Mouse (Mus musculus) 416B (cell line): ENCODE results near the gene Tgfbr3.

ENCODE experiments used
- DNase-seq: peaks from one replicate; pipeline ENCODE4 v3.0.0; 2011; ENCODE audit warnings: low read depth

The Tgfbr3 gene

DNA sequence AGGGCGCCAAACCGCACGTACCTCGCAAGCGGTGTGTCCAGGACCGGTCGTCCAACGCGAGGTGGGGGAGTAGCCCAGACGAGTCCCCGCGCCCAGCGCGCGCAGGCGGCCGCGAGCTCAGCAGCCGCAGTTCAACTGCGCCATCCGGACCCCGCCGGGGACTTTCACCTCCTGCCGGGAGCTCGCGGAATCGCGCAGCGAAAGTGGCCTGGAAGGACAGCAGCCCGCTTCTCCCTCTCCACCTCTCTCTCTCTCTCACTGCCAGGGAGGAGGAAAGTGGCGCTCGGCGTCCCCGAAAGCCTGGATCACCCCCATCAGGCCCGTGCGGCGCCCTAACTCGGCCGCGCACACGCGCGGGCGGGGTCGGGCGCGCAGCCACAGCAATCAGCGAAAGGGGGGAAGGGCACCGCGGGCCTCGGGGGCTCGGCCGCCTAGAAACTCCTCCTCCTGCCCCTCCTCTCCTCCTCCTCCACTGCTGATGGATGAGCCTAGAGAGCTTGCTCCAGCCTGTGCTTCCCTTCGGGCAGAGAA lies at the start of gene Tgfbr3:
Gene Tgfbr3, minus strand, starts transcription at position 396 of the 531 bp plus-strand sequence.
- peak; percentile 64 for DNase-seq

DNA sequence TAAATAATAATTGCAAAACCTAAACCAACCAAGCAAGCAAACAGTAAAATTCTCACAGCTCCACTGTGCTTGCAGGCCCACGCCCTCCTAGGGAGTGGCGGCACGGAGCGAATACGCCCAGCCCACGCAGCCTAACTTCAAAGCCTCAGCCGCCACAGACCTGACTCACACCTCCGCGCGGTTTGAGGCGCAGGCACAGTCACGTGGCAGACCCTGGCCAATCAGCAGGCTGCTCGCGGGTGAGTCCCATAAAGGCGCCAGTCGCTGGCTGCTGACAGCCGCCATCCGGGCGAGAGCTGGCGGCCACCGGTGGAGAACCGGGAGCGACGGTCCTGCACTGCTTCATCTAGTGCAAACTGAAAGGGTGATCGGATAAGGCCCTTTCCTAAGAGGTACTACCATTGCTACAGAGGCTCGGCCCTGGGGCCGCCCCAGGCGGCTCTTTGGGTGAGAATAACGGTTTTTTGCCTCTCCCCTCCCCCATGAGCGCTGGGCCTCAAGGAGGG lies 41.5 kb upstream of the Tgfbr3 start, which contains the start of gene Brdt:
Gene Brdt, plus strand, starts transcription at position 244 of the 506 bp plus-strand sequence.
- no peak for DNase-seq

DNA sequence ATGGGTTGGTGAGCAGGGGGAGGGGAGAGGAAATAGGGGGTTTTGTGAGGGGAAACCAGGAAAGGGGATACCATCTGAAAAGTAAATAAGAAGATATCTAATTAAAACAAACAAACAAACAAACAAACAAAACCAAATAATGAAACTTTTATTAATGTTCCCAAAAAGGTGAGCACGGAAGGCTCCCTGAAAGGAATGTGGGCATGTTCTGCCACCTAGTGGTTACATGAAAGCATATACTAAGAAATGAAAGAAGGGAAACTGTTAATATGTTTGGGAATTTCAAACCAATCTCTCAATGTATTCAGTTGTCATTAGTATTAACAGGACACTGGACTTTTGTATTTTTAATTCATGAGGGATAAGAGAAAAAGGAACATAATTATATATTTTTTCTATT lies 31.3 kb upstream of the Tgfbr3 start:
- DNase-seq, result peak; percentile 53

DNA sequence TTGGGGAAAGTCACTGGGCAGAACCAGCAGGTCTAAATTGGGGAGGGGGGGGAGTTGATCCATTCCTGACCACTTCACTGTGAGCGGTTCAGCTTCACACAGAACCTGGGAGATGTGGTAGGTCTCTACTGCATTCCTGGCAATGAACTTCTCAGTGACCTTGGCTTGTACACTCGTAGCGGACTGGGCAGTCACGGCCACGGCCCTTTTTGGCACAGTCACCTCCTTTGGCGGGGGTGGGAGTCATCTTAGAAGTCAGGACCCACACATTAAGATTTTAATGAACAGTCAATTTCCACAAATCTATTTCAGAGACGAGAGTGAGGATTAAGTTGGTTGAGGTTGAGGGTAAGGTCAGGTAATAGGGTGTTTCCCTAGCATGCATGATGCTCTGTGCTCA lies 27.7 kb upstream of the Tgfbr3 start:
- no peak for DNase-seq

DNA sequence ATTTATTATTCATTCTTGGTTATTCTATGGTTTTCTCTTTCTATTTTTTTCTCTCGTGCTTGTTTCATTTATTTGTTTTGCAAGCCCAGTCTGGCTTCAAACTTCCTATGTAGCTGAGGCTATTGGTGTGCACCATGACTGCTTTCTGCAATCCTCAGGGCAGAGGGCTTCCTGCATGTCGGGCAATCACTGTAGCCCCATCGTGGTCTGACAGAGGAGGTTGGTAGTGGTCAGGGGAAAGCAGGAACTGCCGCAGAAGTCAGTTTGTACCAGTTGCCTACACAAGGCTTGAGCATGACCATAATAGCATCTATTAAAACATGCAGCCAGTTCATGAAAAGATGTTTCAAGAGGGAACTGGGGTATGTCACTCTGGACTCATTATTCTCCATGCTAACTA lies 18.0 kb upstream of the Tgfbr3 start:
- peak; percentile 16 for DNase-seq

DNA sequence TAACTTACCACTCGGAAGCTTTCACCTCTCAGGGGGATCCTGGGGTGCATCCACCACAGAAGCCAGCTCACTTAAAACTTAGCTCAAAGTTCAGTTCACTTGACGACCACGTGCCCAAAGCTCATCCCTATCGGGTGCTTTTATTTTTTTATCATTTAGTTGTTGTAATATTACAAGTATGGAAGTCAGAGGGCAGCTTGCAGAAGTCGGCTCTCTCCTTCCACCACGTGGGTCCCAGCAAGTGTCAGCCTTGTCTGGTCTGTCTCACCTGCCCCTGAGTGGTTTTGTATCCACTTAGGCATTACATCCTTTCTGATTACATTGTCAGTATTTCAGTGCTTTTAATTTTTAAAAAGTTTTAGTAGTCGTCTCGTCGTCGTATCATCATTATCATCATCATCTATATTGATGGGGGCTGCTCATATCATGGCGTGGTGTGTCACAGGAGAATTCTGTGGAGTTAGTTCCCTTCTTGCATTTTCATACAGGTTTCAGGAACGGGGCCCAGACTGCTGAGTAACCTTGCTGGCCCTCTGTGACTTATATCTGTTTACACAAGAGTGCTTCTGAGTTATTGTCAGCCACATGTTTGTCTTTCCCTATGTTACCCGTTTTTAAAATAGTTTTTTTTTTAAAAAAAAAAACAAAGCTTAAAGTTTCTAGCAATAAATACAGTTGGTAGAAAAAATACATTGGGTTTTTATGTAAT lies 14.8 kb upstream of the Tgfbr3 start:
- DNase-seq, result no peak

DNA sequence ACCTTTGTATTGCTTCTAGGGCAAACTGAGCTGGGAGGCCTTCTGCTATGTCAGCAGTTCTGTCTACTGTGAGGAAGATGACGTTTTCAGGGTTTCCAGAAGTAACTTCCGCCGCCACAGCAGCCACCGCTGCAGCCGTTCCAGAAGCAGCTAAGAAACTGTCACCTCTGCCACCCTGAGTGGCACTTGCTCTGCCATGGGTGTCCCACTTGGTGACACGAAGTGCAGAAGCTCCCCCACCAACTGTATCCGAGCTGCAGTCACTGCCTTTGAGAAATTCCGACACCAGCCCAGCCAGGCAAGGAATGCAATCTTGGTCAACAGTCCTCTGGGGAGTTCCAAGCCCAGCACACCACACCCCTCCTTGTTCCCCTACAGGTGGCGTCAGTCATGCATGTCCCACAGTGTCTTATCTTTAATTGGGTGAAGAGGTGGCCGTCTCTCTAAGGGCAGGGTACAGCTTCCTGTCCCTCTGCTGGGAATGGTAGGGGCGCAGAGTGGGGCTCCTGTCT lies 14.0 kb upstream of the Tgfbr3 start:
- DNase-seq, result no peak

DNA sequence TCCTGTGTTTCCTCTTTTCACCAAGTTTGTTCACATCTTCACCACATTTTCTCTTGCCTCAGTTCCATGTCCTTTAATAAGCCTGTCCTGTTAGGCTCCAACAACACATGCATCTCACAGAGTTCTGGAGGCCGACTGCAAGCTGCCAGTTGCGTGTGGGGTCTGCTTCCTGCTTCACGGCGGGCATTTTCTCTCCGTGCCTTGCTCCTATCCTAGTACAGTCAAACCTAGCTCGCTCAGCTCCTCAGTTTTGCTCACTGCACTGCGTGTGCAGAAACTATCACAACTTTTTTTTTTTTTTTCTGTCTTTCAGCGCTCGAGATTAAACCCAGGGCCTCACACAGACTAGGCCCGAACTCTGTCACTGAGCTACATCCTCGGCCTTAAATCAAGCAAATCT lies 9.4 kb upstream of the Tgfbr3 start:
- DNase-seq, result no peak

DNA sequence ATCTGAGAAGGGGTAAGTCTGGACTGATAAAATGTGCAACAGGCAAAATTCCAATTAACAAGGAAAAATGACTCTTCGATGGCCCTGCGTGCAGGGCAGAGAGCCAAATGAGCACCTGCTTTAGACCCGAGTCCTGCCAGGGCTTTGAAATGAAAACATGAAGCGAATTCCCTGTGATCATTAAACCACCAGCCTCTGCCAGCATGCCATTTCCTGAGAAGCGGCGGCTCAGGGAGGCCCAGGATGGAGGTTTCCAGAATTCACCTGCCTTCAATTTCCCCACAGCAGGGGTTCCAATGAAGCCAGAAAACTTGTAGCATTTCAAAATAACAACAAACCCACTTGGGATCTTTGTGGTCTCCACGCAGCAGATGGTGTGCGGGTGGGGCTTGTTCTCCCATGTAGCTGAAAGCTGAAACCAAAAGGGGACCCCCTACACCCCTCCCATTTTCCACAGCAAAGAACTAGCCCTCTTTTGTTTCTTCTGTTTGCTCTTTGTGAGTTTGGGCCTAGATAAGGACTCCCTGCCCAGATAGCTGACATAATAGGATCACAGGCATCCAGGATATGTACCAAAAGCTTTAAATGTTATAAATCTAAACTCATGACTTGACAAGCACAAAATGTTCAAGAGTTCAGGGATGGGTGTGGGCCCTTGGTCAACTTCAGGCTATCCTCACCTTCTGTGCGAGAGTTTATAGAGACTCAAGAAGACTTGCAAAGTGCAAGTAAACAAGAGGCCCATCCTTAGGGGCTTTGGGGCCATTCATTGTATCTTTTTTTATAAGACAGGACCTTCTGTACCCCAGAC lies 7.3 kb upstream of the Tgfbr3 start:
- DNase-seq, result no peak

DNA sequence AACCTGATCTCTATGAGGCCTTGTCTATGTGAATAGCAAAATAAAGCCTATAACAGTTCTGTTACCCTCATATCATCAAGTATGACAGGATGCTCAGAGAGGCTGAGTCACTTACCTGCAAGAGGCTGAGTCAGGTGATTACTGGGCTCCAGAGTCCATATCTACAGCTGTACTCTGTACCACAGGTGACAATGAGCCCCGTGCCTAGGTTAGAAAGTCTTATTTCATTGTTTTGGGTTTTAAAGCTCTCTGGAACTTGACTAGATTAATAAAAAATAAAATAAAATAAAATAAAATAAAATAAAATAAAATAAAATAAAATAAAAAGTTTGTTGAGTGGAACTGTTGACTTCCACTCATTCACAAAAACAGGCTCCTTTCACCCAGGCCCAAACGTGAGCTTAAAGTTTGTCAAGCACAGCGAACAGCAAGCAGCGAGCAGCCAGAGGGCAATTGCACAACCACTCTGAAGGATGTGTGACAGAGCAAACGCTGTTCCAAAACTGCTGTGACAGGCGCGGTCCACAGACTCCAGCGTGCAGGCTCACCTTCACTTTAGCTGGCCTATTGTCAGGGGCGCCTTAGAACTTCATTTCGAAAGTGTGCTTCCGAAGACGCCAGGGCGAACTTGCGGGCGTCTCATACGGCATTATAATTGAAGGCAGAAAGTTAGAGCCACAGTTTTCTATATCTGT lies 6.5 kb upstream of the Tgfbr3 start:
- peak; percentile 28 for DNase-seq

DNA sequence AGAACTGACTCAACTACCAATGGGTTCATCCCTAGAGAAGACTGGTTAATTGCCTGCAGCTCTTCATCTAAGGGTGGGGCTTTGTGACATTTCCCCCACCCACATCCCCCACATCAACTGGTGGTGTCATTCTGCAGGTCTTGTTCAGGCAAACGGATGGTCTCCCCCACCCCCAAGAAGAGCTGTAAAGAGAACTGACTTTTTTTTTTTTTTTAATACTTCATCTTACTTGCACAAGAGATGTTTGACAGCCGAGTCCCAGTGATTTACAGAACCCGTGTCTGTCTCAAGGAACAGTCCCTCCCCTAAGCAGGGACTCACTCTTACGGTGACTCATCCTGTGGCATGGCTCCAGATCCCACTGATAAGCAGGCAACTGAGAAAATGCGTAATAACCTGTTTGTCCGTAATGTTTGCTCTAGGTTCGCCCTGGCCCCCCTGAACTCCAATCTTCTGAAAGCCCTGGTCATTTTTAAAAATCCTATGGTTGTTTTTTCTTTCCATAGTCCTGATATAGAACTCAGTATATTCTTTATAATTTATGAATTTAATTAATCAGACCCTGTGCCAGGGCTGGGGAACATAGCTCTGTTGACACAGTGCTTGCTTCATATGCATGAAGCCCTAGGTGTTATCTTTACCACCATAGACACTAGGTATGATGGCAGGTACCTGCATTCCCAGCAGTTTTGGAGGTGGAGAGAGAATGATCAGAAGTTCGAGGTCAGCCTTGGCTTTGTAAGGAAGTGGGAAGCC lies 5.8 kb upstream of the Tgfbr3 start:
- peak; percentile 95 for DNase-seq

DNA sequence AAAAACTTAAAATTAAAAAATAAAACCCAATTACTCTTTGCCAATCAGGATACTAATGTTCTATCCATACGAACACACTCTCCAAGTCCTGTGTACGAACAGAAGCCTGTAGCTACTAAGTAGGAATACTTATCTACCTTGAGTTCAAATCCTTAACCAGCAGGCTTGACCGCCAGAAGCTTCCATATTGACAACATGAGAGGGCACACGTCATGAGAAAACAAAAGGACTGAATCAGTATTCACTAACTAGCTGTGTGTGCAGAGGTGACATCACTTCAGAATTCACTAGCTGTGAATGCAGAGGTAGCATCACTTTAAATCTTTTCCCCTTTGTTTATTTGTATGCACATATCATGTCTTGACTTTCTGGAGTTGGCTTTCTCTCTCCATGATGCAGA lies 4.6 kb upstream of the Tgfbr3 start:
- no peak for DNase-seq

DNA sequence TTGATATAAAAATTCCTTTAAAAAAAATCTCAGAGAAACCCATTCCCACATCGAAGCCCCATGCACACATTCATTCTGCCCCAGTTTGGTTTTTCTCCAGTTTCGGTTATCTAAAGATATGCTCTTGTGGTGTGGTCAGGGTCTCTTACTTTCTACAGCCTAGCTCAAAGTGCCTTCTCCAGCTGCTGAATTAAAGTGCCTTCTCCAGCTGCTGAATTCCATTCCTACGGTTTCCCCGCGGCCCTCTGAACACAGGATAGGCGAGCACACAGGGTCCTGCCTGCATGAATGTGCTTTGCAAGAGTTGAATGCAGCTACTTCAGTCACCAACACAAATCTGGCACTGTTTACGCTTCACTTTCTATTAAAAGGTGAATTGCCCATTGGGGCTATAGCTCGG lies 557 bp upstream of the Tgfbr3 start:
- no peak for DNase-seq

DNA sequence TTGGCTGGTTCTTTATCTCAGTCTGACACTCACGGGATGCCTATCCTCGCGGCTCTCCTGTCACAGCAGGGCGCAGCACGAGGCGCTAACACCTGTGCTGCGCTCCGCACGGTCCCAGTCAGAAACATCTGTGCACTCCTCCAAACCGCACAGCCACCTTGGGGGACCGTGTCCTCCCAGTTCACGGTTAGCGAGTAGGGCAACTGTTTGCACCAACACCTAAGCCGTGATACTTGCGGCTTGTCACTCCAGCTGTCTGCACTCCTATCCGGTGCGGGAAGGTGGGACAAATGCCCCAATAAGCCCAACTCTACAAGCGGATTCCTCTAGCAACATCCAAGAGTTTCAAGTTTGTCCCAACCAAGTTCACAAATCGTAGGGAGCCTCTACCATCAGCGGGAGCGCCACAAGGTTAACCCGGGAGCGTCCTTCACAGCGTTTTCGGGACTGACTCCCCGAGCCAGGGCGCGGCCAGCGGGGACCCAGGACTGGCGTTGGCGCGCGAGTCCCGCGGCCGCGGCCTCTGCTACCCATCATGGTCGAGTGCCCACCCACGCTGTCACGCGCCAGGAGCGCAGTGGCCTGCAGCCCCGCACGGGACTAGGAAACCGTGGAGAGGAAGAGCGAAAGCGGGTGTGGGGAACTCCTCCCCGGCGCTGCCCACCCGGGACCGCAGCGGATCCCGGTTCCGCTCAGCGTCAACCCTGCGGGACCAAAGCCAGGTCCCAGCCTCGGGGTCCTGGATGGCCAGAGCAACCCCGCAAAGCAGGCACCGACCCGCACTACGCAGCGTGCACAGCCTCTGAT lies 799 bp downstream of the Tgfbr3 start:
- DNase-seq, result peak; percentile 21

DNA sequence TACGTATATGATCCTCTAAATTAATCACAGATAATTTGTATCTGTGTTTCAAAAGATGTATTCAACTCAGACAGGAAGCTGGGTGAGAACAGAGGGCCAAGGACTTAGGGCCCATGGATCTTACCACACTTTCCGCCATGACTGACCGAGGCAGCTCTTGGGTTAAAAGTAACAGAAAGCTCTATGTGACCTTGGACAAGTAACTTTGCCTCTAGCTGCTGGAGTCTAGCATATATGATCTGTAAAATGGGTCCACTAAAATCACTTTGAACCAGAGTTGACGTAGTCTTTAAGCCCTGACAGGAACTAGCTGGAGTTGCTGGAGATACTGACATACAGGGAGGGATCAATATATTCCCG lies 1.5 kb downstream of the Tgfbr3 start:
- DNase-seq, result peak; percentile 50

DNA sequence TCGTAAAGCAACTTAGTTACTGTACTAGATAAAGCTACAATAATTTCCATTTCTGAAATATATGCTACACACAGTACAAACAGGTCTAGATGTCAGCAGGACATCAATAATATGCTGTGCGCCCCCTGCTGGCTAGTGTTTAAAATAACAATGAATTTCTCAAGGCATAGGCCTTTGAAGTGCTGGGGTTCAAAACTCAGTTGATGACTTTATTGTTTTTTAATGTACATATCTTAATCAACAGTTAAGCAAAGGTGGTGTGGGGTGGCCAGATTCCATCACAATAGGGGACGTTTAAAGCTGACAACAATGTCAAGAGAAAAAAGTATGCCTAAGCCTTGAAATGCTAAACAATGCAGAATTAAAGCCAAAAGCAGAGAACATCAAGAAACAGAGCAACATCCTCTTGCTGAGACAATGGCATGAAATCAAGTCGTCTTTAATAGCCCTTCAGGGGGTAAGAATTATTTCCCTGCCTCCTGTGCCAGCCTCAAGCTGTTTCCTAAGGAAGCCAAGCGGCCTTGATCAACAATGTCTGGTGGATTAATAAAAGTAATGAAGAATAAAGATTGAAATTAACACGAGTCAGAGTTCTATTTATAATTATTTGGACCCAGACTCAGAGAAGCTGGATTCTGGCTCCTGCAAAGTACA lies 2.0 kb downstream of the Tgfbr3 start:
- peak; percentile 79 for DNase-seq

DNA sequence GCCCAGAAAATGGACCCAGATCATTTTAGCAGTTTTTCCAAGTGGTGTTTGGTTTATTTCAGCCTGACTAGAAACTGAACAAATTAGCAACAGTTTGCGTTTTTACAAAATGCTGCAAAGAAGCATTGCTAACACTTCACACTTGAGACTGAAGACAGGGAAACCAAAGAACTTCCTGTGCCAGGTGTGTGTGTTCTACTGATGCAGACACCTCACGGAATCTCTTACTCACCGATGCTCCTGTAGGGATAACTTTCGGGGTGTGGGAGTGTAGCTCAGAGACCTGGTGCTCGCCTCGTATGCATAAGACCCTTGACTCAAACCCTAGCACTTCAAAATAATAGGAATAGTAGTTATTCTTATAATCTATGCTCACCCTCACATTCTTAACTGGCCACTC lies 3.9 kb downstream of the Tgfbr3 start:
- DNase-seq, result no peak

DNA sequence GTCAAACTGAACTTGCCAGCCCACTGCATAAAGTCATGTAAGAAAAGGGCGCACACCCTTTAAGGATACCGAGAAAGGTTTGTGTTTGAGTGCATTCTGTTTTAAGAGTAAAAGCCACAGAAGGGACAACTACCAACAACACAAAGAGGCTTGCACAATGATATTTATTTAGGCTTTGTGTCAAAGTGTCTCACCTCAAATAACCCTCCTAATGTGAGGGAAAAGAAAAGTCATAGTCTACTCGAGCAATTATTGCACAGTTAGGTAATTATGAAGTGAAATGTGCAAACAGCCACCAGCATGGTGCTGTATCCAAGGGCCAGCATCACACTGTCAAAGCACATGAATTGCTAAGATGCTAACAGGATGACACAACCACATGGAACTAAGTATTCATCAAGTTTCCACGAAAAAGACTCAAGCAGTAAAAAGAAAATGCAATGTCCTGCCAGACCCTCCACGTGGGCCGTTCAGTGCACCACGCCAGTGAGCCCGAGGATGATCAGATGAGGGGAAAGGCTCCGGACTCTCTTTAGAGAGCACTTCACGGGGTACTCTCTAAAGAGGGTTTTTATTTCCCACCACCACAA lies 5.4 kb downstream of the Tgfbr3 start:
- no peak for DNase-seq

DNA sequence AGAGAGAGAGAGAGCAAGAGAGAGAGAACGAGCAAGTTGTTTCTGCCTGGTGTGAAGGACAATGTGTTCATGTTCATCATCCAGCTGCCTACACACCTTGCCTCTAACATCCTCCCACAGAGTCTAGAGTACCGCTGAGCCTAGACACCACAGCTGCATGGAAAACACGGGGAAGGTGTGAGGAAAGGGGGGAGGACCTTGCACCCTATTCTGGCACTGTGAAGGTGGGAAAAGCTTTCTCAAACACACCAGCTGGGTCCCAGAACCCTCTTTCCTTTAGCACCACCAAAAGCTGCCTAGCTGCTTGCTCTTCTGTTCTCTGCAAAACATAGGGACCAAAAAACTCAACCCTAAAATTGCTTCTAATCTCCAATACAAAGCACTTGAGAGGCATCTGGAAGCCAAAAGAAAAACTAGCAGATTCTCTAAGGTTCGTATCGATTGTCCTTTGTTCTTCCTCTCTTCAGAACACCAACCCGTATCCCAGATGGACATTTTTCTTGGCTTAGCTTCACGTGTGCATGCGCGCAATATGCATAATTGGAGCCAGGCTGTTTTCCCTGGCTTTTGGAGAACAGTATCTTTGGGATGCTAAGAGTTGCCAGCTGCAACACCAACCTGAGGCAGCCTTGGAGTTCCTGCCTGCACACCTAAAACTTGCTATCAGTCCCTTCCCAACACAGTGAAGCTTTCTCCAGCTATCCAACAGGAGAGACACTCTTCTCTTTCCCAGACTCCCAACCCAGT lies 6.7 kb downstream of the Tgfbr3 start:
- no peak for DNase-seq
